Mouse (Mus musculus) central nervous system, embryonic 14 days (tissue): ENCODE results near the gene Gfi1b. TPM values are rescaled to one million over a fixed set of nuclear protein-coding genes. Genes with fewer than 3 reads are reported as not detected.

Experiments used
- polyA plus RNA-seq: library from polyadenylated mRNA; depleted of rRNA; stranded (reverse); fragments of >200 nt; gene quantifications from 2 replicates; pipeline ENCODE4 v1.2.3, GENCODE M21; 2012; rRNA removed

Gfi1b gene
- polyA plus RNA-seq: 0.12 and 0.18 TPM in 2 replicates

GRCm38 (mm10) chr2:28621664-28622171 lies at the start of gene Gfi1b:
Gene Gfi1b, minus strand, starts transcription at chr2:28621982.

GRCm38 (mm10) chr2:28640461-28641424 lies 19.0 kb upstream of the Gfi1b start, which contains the start of gene Tsc1:
Gene Tsc1, plus strand, starts transcription at chr2:28641228.

GRCm38 (mm10) chr2:28583651-28584050 lies 38.1 kb downstream of the Gfi1b start, which contains the start of gene Gtf3c5:
Gene Gtf3c5, minus strand, starts transcription at chr2:28583751.

GRCm38 (mm10) chr2:28563303-28563702 lies 58.5 kb downstream of the Gfi1b start, which contains the start of gene Cel:
Gene Cel, minus strand, starts transcription at chr2:28563403.

Other genes with a start within 250 kb of the Gfi1b start
- 16.9 and 18.0 TPM in 2 replicates for gene Ppp1r26, start 175.2 kb downstream of the Gfi1b start, polyA plus RNA-seq
- gene 1700007K13Rik, start 155.7 kb downstream of the Gfi1b start, polyA plus RNA-seq: 1.5 and 2.2 TPM in 2 replicates
- gene Mrps2, start 153.9 kb downstream of the Gfi1b start, polyA plus RNA-seq: 49.6 and 51.9 TPM in 2 replicates
- gene Gbgt1, start 125.1 kb downstream of the Gfi1b start, polyA plus RNA-seq: 1.2 and 1.9 TPM in 2 replicates
- 0.28 and 0.93 TPM in 2 replicates for gene Gm10134, start 115.9 kb downstream of the Gfi1b start, polyA plus RNA-seq
- 166 TPM in 2 replicates for gene Ralgds, start 108.9 kb downstream of the Gfi1b start, polyA plus RNA-seq
- gene Cel, start 58.6 kb downstream of the Gfi1b start, polyA plus RNA-seq: 0.05 and 0.06 TPM in 2 replicates
- gene Gtf3c5, start 38.2 kb downstream of the Gfi1b start, polyA plus RNA-seq: 48.4 and 52.5 TPM in 2 replicates
- 31.2 and 34.3 TPM in 2 replicates for gene Tsc1, start 19.2 kb upstream of the Gfi1b start, polyA plus RNA-seq
- gene Spaca9, start 77.7 kb upstream of the Gfi1b start, polyA plus RNA-seq: 1.8 and 2.3 TPM in 2 replicates
- gene Ak8, start 78.2 kb upstream of the Gfi1b start, polyA plus RNA-seq: 1.2 TPM in 2 replicates
- gene Gtf3c4, start 218.4 kb upstream of the Gfi1b start, polyA plus RNA-seq: 22.7 and 22.8 TPM in 2 replicates
- gene Ddx31, start 218.4 kb upstream of the Gfi1b start, polyA plus RNA-seq: 13.1 and 13.7 TPM in 2 replicates